Mouse (Mus musculus): Measurements from ENCODE around the gene Olfr71.

GRCm38 (mm10) chr4:43695249-43695671 is 14.8 kb downstream of the Olfr71 start:
- TF ChIP-seq EP300 (IDR thresholded peaks at IDR 0.05; ENCODE audit: low read depth), result no peak
- TF ChIP-seq CTCF (IDR thresholded peaks at IDR 0.05; ENCODE audit: low read depth), result no peak
